Mouse (Mus musculus) yolk sac, embryonic 10.5 days (tissue): Measurements from ENCODE around the gene Swi5.
A peak's percentile ranks its signal among the peaks of the same experiment; 100 is the strongest.

Experiments
- DNase-seq: peaks from one replicate; pipeline ENCODE4 v3.0.0-alpha.2; 2017; ENCODE audit warnings: low spot score

Swi5 gene

DNA sequence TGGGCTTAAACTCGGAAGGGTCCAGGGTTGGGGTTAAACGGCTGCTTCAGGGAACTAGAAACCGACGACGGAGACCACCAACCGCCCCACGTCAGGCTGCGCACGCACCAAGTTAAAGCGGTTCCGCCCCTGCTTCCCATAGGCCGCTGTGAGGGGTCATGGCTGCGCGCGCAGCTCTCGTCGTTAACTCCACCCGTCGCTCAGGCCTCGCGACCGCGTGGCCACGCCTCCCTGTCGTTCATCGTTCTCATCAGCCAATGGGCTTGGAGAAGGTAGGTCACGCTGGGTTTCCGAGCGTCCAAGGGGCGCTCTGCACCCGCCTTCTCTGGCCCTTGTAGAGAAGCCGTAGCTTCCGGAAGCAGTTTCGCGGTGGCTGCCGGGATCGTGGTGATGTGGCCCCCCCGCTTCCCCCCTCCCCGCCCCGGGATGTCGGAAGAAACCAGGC lies at the start of gene Swi5:
Gene Swi5 (minus strand): TSS at position 153 of the 445 bp plus-strand sequence.
- peak; percentile 99 for DNase-seq

- DNase-seq, result no peak
Observed at GRCm38 (mm10) chr2:32335888-32336287, 48.0 kb upstream of the Swi5 start.

- DNase-seq, result no peak
Observed at GRCm38 (mm10) chr2:32332159-32332558, 44.3 kb upstream of the Swi5 start.

DNA sequence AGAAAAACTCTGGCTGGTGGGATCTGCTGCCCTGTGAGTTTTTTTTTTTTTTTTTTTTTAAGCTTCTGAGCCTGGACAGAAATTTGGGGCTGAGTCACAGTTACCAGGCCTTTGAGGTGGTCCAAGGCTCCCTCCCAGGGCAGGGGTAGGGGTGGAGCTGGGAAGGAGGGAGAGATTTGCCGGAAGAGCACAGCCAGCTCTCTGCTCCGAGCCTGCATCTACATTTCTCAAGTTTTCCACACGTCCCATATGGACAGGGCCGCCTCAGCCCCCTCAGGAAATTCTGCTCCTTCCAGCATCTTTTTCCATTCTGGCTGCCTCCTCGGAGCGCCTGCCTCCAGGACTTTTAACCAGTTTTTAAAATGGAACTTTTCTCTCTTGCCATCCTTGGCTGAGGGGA lies 41.7 kb upstream of the Swi5 start:
- DNase-seq, result no peak

DNA sequence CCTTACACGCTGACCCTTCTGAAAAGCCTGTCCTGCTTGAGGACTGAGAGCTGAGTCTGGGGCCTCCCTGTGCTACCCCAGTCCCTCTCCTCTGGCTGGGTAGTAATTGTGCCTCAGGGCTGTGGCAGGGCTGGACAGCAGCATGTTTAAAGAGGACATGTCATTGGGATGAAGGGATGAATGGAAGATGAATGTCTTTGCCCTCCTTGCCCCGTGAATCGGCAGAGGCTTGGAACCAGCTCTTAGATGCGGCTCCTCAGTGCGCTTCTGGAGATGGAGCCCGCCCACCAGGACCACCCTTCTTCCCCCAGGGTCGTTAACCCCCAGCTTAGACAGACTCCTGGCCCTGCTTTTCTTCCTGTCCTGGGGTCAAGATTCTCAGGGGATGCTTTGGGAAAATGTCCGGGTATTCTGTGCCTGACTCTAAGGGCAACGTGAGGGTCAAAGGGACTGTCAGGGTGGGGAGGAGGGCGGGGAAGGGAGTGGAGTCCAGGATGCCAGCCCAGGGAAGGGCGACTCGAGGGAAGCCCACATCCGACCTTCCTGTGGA lies 41.1 kb upstream of the Swi5 start:
- DNase-seq, result peak; percentile 18

DNA sequence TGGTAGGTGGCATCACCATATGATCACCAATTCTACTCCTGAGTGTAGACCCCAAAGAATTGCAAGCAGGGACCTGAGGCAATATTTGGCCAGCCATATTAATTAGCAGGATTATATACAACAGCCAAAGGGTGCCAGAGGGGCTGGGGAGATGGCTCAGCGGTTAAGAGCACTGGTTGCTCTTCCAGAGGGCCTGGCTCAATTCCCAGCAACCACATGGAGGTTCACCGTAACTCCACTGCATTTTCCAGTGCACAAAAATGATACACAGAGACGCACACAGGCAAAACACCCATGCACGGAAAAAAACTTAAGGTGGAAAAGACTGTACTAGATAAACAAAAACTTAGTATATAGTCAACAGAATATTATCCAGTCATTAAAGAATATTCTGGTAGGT lies 39.3 kb upstream of the Swi5 start:
- no peak for DNase-seq

- peak; percentile 61 for DNase-seq
Observed at GRCm38 (mm10) chr2:32325342-32325741, 37.5 kb upstream of the Swi5 start.

GRCm38 (mm10) chr2:32324322-32324721 lies 36.4 kb upstream of the Swi5 start:
- no peak for DNase-seq

DNA sequence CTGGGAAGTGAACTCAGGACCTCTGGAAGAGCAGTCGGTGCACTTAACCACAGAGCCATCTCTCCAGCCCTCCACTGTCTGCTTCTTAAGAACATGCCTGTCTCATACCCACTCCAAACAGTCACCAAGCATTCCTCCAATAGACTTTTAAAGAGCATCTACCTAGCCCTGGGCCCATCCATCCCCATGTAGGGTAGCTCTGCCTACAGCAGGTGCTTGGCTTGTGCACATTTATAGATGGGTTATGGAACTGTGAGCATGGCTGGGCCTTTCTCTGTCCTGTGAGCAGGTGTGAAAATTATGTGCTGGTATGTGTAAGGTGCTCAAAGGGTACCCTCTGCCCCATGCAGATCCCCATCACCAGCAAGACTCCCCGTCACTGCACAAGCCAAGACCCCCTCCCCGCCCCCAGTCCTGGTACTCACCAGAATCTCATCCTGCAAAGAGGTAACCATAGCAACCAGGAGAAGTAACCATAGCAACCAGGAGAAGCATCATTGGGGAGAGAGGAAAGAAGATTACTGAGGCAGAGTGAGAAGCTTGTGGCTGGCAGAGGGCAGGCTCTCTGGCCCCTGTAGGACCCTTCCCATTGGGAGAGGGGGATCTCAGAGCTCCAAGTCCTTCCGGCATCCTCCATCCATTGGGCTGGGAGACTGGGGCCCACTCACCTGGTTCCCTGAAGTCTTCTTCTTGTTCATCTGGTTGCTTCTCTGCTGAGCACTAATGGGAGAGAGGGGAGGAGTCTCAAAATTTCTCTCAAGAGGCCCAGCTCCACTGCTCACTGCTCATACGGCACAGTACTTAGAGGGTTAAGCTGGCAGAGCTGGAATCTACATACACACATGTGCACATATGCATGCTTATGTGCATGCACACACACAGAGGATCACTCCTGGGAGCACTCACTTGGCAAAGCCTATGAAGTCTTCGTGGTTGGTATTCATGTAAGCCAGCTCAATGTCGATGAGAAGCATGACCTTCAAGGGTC lies 35.2 kb upstream of the Swi5 start:
- DNase-seq, result no peak

DNA sequence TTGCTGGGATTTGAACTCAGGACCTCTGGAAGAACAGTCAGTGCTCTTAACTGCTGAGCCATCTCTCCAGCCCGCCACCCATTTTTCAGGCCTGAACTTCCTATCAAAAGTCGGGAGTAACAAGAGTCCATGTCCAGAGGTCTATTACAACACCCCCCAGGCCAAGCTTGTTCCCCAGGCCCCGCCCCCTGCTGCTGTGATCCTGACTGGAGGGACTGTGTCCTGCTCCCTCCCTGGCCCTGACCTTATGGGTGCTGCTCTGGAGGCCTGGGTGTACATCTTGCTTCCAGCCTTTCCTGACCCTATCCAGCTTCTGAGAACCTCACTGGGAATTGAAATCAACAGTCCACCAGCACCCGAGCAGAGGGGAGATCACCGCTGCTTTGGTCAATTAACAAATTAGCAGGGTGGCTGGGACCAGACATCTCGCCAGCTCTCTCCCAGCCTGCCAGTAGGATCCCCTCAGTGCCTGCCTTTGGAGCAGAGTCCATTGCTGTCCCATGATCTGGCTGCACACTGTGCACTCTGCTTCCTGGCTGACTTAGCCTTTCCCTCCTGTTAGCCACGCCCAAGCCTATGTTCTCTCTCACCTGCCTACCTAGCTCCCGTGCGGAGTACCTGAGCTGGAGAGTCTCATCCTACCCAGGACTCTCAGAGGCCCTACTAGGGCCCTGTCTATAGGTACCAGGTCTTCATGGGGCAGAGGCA lies 33.9 kb upstream of the Swi5 start:
- peak; percentile 85 for DNase-seq

- DNase-seq, result no peak
Observed at GRCm38 (mm10) chr2:32320721-32321120, 32.8 kb upstream of the Swi5 start.

- peak; percentile 43 for DNase-seq
Observed at GRCm38 (mm10) chr2:32319586-32320580, 32.0 kb upstream of the Swi5 start.

DNA sequence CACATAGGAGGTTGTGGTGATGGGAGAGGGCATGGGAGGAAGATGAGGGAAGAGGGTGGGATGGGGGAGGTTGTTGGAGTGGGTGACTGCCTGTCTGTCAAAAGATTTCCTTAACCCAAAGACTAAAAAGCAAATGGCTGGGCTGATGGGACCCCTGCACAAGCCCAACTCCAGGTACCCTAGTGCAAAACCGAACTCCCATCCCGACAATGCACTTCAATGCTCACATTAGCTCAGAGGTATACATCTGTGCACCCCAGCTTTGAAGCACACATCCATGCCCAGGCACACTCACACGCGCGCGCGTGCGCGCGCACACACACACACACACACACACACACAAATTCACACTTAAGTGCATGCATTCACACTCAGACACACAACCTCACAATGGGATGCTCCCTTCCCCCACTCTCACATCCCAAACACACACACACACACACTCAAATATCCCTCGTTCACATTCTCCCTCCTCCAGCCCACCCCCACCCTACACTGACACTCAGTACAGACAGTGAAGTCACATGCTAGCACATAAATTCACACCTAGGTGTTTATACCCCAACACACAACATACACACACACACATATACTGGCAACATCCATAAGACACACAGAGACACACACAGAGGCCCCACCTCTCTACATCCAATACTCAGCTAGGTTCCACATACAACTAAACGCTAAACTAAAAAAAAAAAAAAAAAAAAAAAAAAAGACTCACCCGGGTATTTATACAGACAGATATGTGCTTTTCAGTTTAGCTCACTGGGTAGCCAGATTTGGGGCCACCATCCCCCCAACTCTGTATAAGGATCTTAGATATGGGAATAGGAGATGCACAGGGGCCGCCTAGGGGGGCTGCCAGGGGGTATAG lies 31.1 kb upstream of the Swi5 start:
- DNase-seq, result no peak

- DNase-seq, result peak; percentile 86
Observed at GRCm38 (mm10) chr2:32317791-32318417, 30.0 kb upstream of the Swi5 start.

DNA sequence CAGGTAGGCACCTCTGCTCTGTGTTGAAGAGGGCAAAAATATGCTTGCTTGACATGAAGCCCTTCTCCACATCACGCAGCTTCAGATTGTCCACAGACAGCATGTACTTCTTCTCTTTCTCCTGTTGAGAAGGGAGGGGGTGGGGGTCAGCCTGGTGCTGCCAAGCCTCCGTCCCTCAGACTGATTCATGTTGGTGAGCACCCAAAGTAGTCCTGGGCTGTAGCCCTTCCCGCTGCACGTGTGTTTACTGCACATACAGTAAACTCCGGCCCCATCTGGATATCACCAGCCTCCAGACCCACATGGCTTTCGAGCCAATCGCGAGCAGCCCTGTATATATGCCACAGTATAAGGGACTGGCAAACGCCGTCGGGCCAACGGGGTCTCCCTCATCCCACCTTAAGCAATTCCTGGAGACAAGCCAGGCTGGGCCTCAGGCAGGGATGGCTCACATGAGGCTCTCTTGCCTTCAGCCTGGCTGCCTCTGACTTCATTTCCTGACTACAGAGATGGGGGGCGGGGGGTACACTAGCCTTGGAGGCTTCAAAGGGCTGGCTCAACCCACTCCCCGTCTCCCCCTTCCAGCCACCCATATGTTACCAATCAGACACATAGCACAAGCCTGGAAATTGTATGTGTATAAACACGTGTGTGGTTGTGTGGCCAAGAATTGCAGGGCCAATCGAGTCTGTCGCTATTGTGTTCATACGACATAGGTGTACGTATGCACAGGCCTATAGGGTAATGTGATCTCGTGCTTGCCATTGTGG lies 29.2 kb upstream of the Swi5 start:
- DNase-seq, result no peak

DNA sequence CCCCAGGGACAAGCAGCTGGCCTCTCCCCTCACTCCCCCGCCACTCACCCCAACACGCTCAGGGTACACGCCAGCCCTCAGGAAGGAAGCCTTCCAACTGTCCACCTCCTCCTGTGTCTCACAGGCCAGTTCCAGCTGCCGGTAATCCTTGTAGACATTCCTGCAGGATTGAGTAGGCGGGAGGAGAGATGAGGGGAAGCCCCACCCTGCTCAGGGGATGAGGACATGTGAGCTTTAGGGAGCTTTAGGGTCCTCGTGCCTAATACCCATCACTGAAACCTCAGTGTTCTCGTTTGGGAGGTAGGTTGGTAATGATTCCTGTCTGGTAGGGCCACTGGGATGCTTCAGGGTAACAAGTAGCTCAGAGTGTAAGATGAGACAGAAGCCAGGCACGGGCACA lies 27.9 kb upstream of the Swi5 start:
- peak; percentile 58 for DNase-seq

DNA sequence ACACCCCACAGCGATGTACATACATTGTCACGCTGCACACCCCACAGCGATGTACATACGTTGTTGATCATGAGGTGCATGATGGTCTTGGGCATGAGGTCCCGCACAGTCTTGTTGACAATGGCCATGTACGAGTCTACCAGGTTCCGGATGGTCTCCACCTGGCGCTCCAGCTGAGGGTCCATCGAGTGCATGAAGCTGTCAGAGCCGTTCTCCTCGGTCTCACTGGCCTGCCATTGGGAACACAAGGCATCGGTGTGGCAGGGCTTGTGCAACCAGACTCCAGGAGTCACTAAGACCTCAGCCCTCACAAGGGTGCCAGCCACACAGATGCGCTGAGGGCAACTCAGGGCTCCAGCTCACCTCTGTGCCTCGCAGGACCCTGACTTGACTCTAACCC lies 27.0 kb upstream of the Swi5 start:
- no peak for DNase-seq

DNA sequence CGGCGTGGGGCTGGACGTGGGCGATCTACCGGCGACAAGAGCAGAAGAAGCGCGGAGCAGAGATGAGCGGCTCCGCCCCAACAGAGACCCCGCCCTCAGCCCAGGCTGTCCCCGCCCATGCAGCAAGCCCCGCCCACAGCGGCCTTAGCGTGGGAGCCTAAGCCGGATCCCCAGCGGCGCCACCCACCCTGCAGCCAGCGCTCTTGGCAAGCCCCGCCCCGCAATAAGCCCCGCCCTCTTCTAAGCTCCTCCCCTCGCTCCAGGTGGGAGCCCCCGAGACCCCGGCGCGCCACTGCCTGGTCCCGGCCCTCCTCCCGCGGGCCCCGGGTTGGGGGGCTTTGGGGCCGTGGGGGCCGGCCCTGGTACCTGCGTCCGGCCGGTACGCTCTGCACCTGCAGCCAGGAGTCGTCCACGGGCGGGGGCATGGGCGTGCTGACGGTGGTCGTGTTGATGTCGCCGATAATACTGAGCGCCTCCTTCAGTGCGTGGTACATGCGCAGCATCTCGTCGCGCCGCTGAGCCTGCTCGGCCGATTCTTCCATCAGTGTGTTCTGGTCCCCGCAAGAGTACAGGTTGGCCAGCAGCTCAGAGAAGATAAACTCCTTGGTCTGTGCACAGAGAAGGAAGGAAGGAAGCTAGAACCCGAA lies 24.6 kb upstream of the Swi5 start:
- peak; percentile 93 for DNase-seq
